ENCODE assay signal across 8 mouse cellular contexts in genomic region chr10:60752040-60753020, GRCm38 (mm10). TPM values are rescaled to one million over a fixed set of nuclear protein-coding genes. Genes with fewer than 3 reads are reported as not detected.
DNase-seq lines count a peak whose midpoint lies in the region; ATAC-seq and TF ChIP-seq lines count a peak whose summit lies in the region.

Gene Slc29a3, minus strand, starts transcription at chr10:60752794.

- 12% methylated on average over 41 of the region's 41 CpGs for WGBS in heart, embryonic 11.5 days (ENCODE audit: insufficient replicate concordance)
- WGBS in kidney, embryonic 16.5 days = 6% methylated on average over 41 of the region's 41 CpGs
- 9% methylated on average over 41 of the region's 41 CpGs for WGBS in liver, adult 2 months

- H3K9ac ChIP-seq in heart, embryonic 11.5 days (ENCODE audit: low read depth, low read length) = peak within 1 kb of the TSS; percentile 83
- H3K9ac ChIP-seq in kidney, embryonic 16.5 days (replicated peaks; ENCODE audit: low read length) = peak within 1 kb of the TSS; percentile 82
- peak within 1 kb of the TSS; percentile 79 for H3K9ac ChIP-seq in liver, adult 2 months (ENCODE audit: low read depth, low read length)

- no peaks in the 10 kb centered on the region; the same call in 1 of the 2 replicates for H3K9me3 ChIP-seq in erythroblast, embryonic 14.5 days (ENCODE audit: control insufficient read depth, low read length)
- H3K9me3 ChIP-seq in heart, embryonic 11.5 days (replicated peaks; ENCODE audit: control insufficient read depth, low read length) = no peaks in the 10 kb centered on the region; the same call in 1 of the 2 replicates
- H3K9me3 ChIP-seq in kidney, embryonic 16.5 days (ENCODE audit: low read length) = no peaks in the 10 kb centered on the region

- no peaks in the 10 kb centered on the region for H3K79me3 ChIP-seq in C2C12 (ENCODE audit: low read depth)

- H3K4me1 ChIP-seq in erythroblast, embryonic 14.5 days (ENCODE audit: control insufficient read depth) = peaks cover 17% of the 10 kb centered on the region
- peaks cover 8% of the 10 kb centered on the region for H3K4me1 ChIP-seq in heart, embryonic 11.5 days (ENCODE audit: control insufficient read depth, insufficient read depth, low read length)
- peaks cover 22% of the 10 kb centered on the region for H3K4me1 ChIP-seq in kidney, embryonic 16.5 days (ENCODE audit: insufficient read depth, low read length)
- peaks cover 4% of the 10 kb centered on the region; the same call in 1 of the 2 replicates for H3K4me1 ChIP-seq in liver, adult 2 months (ENCODE audit: control insufficient read depth, insufficient read depth, low read length)

- H3K4me3 ChIP-seq in C2C12 (ENCODE audit: insufficient read depth, poor library complexity, severe bottlenecking) (peak within 1 kb of the TSS; percentile 56), myocyte (peak within 1 kb of the TSS; percentile 49)
- peak within 1 kb of the TSS; percentile 75 for H3K4me3 ChIP-seq in erythroblast, embryonic 14.5 days (replicated peaks)
- H3K4me3 ChIP-seq in heart, embryonic 11.5 days (ENCODE audit: low read depth, low read length) = peak within 1 kb of the TSS; percentile 56
- peak within 1 kb of the TSS; percentile 65 for H3K4me3 ChIP-seq in kidney, embryonic 16.5 days (ENCODE audit: low read length)
- peak within 1 kb of the TSS; percentile 77 for H3K4me3 ChIP-seq in liver, adult 2 months (ENCODE audit: insufficient read depth, low read depth, low read length)

- ATAC-seq in heart, embryonic 11.5 days (replicated peaks; ENCODE audit: insufficient number of reproducible peaks, low FRiP score, low TSS enrichment) = peak; percentile 95
- peak; percentile 92 for ATAC-seq in kidney, embryonic 16.5 days (ENCODE audit: low FRiP score, low TSS enrichment)

- peak within 1 kb of the TSS; percentile 16; the same call in 1 of the 2 replicates for H3K27ac ChIP-seq in heart, embryonic 11.5 days (ENCODE audit: low read depth, low read length)
- H3K27ac ChIP-seq in kidney, embryonic 16.5 days (ENCODE audit: low read length) = peak within 1 kb of the TSS; percentile 93
- H3K27ac ChIP-seq in liver, adult 2 months (replicated peaks; ENCODE audit: insufficient read depth, low read depth, low read length) = peak within 1 kb of the TSS; percentile 50

- H3K27me3 ChIP-seq in C2C12 (ENCODE audit: control insufficient read depth, insufficient read depth, insufficient read length) (no peaks in the 10 kb centered on the region), myocyte (ENCODE audit: control insufficient read depth, insufficient read depth, insufficient read length) (no peaks in the 10 kb centered on the region)
- no peaks in the 10 kb centered on the region for H3K27me3 ChIP-seq in erythroblast, embryonic 14.5 days (ENCODE audit: control insufficient read depth)
- H3K27me3 ChIP-seq in heart, embryonic 11.5 days (ENCODE audit: control insufficient read depth, insufficient read depth, low read length) = no peaks in the 10 kb centered on the region
- no peaks in the 10 kb centered on the region for H3K27me3 ChIP-seq in kidney, embryonic 16.5 days (ENCODE audit: insufficient read depth, low read length)
- no peaks in the 10 kb centered on the region for H3K27me3 ChIP-seq in liver, adult 2 months (ENCODE audit: control insufficient read depth, insufficient read depth, low read length)
- no peaks in the 10 kb centered on the region for H3K27me3 ChIP-seq in splenic B cell, adult 2 months (ENCODE audit: control insufficient read depth, insufficient read depth, low read length, poor library complexity, severe bottlenecking)

- peak; percentile 97 for DNase-seq in brain, embryonic 14.5 days (ENCODE audit: low read depth)
- DNase-seq in liver, adult 2 months (ENCODE audit: extremely low read depth, low read depth, low spot score) = peak; percentile 83
- DNase-seq in splenic B cell, adult 2 months (ENCODE audit: low read depth, low spot score) = peak; percentile 96

- peak within 1 kb of the TSS; percentile 89 for H3K4me2 ChIP-seq in heart, embryonic 11.5 days
- H3K4me2 ChIP-seq in kidney, embryonic 16.5 days (replicated peaks; ENCODE audit: low read depth, low read length) = peak within 1 kb of the TSS; percentile 78
- H3K4me2 ChIP-seq in myocyte (ENCODE audit: low read depth) = peak within 1 kb of the TSS; percentile 91

- H3K36me3 ChIP-seq in C2C12 (ENCODE audit: control insufficient read depth, insufficient read depth) (peaks cover 6% of the 10 kb centered on the region), myocyte (ENCODE audit: control insufficient read depth, insufficient read depth) (no peaks in the 10 kb centered on the region)
- peaks cover 7% of the 10 kb centered on the region; the same call in 1 of the 2 replicates for H3K36me3 ChIP-seq in erythroblast, embryonic 14.5 days (ENCODE audit: control insufficient read depth)
- H3K36me3 ChIP-seq in heart, embryonic 11.5 days (ENCODE audit: control insufficient read depth, insufficient read depth, low read length) = no peaks in the 10 kb centered on the region
- no peaks in the 10 kb centered on the region for H3K36me3 ChIP-seq in kidney, embryonic 16.5 days (ENCODE audit: insufficient read depth, low read length)
- H3K36me3 ChIP-seq in liver, adult 2 months (ENCODE audit: control insufficient read depth, insufficient read depth, low read length) = peaks cover 1% of the 10 kb centered on the region; the same call in 1 of the 2 replicates
- H3K36me3 ChIP-seq in splenic B cell, adult 2 months (ENCODE audit: control insufficient read depth, insufficient read depth, low read length, poor library complexity, severe bottlenecking) = peaks cover 2% of the 10 kb centered on the region; the same call in 1 of the 2 replicates

- TF ChIP-seq POLR2A in brain, embryonic 14.5 days (IDR thresholded peaks at IDR 0.05; ENCODE audit: borderline replicate concordance, extremely low read depth, insufficient read depth, insufficient read length, poor library complexity, severe bottlenecking) = peak; percentile 85; the same call in 1 of the 2 replicates
- TF ChIP-seq POLR2A in liver, adult 2 months (IDR thresholded peaks at IDR 0.05; ENCODE audit: extremely low read depth, insufficient read depth, low read length) = peak; percentile 90
- TF ChIP-seq POLR2A in myocyte (IDR thresholded peaks at IDR 0.05; ENCODE audit: insufficient read length, low read depth) = peak; percentile 99

- no peak for TF ChIP-seq CTCF in C2C12 (IDR thresholded peaks at IDR 0.05; ENCODE audit: control insufficient read depth, insufficient read depth, insufficient read length)
- TF ChIP-seq CTCF in brain, embryonic 14.5 days (IDR thresholded peaks at IDR 0.05; ENCODE audit: borderline replicate concordance, extremely low read depth, insufficient read depth, insufficient read length) = peak; percentile 62
- peak; percentile 51; the same call in 1 of the 2 replicates for TF ChIP-seq CTCF in liver, adult 2 months (IDR thresholded peaks at IDR 0.05; ENCODE audit: low read depth, low read length)

- H3K79me2 ChIP-seq in C2C12 (ENCODE audit: control insufficient read depth, insufficient read depth) = no peaks in the 10 kb centered on the region
- H3K79me2 ChIP-seq in liver, adult 2 months (ENCODE audit: control insufficient read depth, insufficient read depth, low read length) = peaks cover 5% of the 10 kb centered on the region; the same call in 1 of the 2 replicates
- H3K79me2 ChIP-seq in myocyte (ENCODE audit: control insufficient read depth, insufficient read depth) = no peaks in the 10 kb centered on the region

- H3ac ChIP-seq in C2C12 (ENCODE audit: control insufficient read depth, insufficient read length, low read depth) (peak within 1 kb of the TSS; percentile 78), myocyte (ENCODE audit: control insufficient read depth, insufficient read length) (peak within 1 kb of the TSS; percentile 15)

TF ChIP-seq in C2C12, 6 proteins besides CTCF, POLR2A, EP300 and RAD21:
- TF ChIP-seq USF1 (IDR thresholded peaks at IDR 0.05; ENCODE audit: low read depth) (no peak), MAX (IDR thresholded peaks at IDR 0.05) (no peak), CEBPB (IDR thresholded peaks at IDR 0.05; ENCODE audit: low read depth) (no peak), MYOD1 (IDR thresholded peaks at IDR 0.05; ENCODE audit: control insufficient read depth, insufficient read length, low read depth) (no peak), FOSL1 (IDR thresholded peaks at IDR 0.05; ENCODE audit: insufficient read depth, low read length, poor library complexity, severe bottlenecking) (no peak), MYOG (IDR thresholded peaks at IDR 0.05; ENCODE audit: control insufficient read depth, extremely low read depth, insufficient read length) (no peak)

TF ChIP-seq in myocyte, 11 proteins besides CTCF, POLR2A, EP300 and RAD21:
- TF ChIP-seq CEBPB (IDR thresholded peaks at IDR 0.05; ENCODE audit: insufficient read depth, poor library complexity, severe bottlenecking) (no peak), MYOG (IDR thresholded peaks at IDR 0.05; ENCODE audit: control insufficient read depth in 1 of 3, insufficient read depth in 1 of 3, insufficient read length in 2 of 3, low read depth in 2 of 3) (peak in 1 of 3 experiments; percentile 20), MAX (IDR thresholded peaks at IDR 0.05; ENCODE audit: low read depth) (no peak), MYOD1 (IDR thresholded peaks at IDR 0.05; ENCODE audit: control insufficient read depth in 1 of 3, insufficient read length in 2 of 3, low read depth in 2 of 3) (peak in 1 of 3 experiments; percentile 35), POLR2AphosphoS2 (IDR thresholded peaks at IDR 0.05; ENCODE audit: insufficient read length, low read depth) (peak; percentile 98)

RNA-seq across cellular contexts. Expression of gene Slc29a3, which starts in this region (rescaled TPM):
- polyA plus RNA-seq in C2C12 (2012; fragmentation: generic; extraction: Trizol) = 4.4 TPM
- polyA plus RNA-seq in brain, embryonic 14.5 days (2012; rRNA removed) = 8.8 and 11.1 TPM in 2 replicates
- 0.01 and 0.03 TPM in 2 replicates for polyA plus RNA-seq in erythroblast, embryonic 14.5 days (2012)
- 4.6 and 4.8 TPM in 2 replicates for polyA plus RNA-seq in heart, embryonic 11.5 days (2014; fragmentation: Nextera tagmentation; extraction: Ambion mirVana)
- polyA plus RNA-seq in kidney, embryonic 16.5 days (2015; fragmentation: Nextera tagmentation; extraction: Ambion mirVana) = 14.0 and 14.5 TPM in 2 replicates
- 1.8 and 2.1 TPM in 2 replicates for total RNA-seq in liver, adult 2 months (2014; rRNA removed)
- 2.5 and 2.8 TPM in 2 replicates for polyA plus RNA-seq in liver, adult 2 months (2012; rRNA removed)
- polyA plus RNA-seq in myocyte (2012; fragmentation: generic; extraction: Trizol) = 4.7 TPM

Comparison
In these comparisons a context has a peak if more than half of its experiments do, and no peak if none do; other contexts are left out.
1. Peak in every context shown above with its lines: DNase-seq, ATAC-seq, H3K4me3 ChIP-seq and H3K27ac ChIP-seq.
2. H3K27ac ChIP-seq: peak in every context shown above with its lines; median percentile 93 in kidney, embryonic 16.5 days; 50 in liver, adult 2 months; 16 in heart, embryonic 11.5 days.